Mouse (Mus musculus) cerebellum, adult 8-10 months (tissue): ENCODE measurements around the gene Gm20518.
A peak's percentile ranks its signal among the peaks of the same experiment; 100 is the strongest.

Source experiments
- DNase-seq: peaks from one replicate; pipeline ENCODE4 v3.0.0; 2022

Gm20518 gene

DNA sequence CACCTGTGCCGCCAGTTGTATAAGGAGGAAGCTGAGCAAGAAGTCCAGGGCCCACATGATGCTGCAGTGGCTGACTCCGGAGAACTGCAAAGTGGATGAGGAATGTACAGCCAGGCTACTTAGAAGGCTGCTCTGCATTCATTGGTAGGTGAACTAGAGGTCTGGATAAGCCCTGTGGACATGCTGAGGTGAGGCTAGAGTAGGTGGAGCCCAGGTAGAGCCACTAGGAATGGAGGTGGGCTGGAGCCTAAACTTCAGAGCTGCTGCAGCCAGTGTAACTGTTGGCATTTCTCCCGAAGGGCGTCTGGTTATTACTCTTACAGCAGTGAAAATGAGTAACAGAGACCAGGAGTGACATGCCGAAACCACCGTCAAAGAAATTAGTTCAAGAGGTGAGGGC is 53.4 kb downstream of the Gm20518 start, which contains the start of gene Car15:
TSS of gene Car15 (minus strand) at position 314 of the 400 bp plus-strand sequence.
- no peak for DNase-seq

DNA sequence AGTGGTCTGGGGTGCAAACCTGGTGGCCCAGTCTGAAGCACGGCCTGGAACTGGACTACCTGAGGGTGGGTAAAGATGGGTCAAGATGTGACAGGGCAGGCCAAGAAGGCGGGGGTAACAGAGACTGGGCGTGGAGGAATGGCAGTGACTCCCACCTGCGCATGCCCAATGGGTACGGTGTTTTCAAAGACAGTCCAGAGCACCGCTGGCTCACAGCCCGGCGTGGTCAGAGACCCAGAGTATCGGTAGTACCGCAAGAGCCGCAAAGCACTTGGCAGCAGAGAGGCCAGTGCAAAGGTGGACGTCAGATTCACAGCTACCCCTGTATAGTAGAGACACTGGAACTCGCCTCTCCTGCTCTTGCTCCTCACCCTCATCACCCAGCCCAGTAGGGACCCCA is 56.0 kb downstream of the Gm20518 start:
- DNase-seq = no peak

DNA sequence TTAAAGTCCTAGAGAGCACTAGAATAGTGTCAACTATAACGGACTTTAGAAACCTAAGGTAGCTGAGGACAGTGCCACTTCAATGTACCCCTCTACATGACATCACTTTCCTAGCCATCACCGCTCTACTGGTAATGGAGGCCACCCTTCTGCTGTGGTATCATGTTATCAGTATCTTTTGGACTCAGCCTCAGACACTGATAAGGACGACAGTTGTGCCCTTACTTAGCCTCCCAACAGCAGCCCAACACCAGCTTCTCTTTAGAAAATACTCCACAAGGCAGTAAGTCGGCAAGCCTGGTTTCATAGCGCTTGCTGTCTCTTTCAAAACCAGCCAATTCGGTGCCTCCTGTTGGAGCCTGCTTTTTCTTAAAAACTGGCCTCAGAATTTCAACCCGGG is 56.9 kb downstream of the Gm20518 start:
- DNase-seq = no peak

DNA sequence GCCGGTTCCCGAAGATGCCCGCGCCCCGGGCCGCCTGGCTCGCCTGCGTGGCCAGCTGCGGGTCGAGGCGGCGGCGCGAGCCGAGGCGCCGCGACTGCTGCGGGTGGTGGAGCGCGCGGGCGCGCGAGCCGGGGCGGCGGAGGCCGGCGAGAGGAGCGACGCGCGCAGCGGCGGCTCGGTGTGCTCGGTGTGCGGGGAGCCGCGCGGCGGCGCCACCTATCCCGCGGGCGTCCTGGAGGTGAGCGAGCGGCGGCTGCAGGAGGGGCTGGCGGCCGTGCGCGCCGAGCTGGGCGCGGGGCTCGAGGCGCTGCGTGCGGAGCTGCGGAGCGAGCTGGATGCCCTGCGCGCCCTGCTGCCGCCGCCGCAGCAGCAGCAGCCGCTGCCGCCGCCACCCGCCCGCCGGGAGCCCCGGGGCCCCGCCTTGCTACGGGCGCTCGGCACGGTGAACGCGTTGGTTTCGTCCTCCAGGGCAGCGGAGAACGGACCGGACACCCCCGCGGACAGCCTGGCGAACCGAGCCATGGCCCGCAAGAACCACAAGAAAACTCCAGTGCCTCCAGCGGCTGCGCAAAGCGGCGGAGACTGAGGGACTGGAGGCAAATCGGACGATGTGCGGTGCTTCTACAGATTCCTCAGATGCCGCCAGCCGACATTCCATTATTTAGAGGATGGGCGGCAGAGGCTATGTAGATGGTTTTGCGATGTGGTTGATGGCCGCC is 57.6 kb downstream of the Gm20518 start:
- peak; percentile 70 for DNase-seq

DNA sequence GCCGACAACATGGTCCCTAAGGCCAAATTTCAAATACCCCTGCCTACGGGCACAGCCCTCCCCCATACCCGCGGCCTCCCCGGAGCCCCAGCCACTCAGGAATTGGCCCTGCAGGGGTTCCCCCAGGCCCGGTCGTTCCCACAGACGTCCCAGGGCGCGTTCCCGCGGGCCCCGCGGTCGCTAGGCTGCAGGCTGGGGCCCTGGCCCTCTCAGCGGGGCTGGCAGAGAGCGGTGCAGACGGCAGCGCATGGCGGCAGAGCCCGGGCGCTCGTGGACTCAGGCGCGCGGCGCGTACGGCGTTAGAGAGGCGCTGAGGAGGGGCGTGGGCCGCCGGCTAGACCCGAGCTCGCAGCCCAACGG is 58.2 kb downstream of the Gm20518 start:
- DNase-seq = peak; percentile 69

DNA sequence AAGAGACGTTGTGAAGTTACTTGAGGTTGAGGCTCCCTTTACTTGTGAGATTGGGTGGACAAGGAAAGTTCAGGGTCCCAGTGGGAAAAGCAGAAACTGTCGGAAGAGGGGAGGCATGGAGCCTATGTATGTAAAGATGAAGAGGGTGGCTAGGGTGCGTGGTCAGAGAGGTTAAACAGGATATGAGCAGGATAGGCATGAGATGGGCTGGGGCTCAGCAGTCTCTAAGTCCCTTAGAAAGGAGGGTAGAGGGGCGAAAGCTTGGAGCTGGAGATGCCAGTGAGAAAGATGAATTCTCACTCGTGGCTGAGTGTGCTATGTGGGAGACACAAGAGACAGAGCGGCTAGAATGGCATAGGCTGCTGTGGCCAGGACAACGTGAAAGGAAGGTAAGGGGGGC is 58.6 kb downstream of the Gm20518 start, which contains the start of gene B830017H08Rik:
TSS of gene B830017H08Rik (plus strand) at position 301 of the 400 bp plus-strand sequence.
- no peak for DNase-seq

DNA sequence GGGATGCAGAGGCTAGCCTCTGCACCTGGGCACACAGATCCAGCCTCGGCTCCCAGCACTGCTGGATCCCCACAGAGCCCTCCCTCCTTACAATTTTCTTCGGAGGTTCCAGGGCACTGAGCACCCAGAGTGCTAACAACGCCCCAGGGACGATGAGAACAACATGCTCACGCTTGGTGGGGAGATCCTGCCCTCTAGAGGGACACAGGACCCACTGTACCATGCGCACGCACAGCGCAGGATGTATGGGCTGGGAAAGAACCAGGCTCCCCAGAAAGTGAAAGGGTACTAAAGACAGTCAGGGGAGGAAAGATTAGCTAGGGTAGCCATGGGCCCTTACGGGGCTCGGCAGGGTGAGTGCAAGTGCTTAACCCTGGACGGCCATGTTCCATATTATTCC is 59.7 kb downstream of the Gm20518 start:
- DNase-seq = no peak

DNA sequence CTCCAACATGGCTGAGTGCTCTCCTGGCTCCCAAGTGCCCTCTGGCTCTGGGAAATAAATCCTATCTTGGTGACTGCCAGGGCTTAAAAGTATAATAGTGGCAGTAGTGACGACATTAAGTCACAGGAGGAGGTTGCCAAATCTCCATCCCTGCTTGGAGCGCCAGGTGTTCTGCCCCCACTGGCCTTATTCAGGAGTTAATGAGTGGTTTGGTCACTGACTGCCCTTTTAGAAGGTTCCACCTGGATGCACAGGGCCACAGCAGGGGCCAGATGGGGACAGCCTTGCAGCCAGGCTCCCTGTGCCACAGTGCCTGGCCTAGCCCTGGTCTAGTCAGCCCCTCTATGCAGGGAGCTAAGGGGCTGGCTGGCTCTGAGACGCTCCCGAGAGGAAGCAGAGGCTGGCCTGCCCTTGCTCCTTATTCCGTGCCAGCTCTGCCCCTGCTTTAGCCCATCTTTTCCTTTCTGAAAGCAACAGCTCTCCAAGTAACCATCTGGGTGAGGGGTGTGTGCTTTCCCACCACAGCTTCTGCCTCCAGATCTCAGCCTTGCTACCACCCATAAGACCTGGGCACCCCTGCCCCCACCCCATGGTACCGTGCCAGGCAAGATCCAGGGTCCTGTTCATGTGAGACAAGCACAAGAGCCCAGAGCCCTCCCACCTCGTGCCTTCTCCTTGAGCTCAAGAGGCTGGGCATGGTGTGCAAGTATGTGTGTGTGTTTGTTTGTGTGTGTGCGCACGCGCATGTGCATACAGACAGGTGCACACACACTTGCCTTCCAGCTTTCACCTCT is 60.9 kb downstream of the Gm20518 start:
- no peak for DNase-seq

DNA sequence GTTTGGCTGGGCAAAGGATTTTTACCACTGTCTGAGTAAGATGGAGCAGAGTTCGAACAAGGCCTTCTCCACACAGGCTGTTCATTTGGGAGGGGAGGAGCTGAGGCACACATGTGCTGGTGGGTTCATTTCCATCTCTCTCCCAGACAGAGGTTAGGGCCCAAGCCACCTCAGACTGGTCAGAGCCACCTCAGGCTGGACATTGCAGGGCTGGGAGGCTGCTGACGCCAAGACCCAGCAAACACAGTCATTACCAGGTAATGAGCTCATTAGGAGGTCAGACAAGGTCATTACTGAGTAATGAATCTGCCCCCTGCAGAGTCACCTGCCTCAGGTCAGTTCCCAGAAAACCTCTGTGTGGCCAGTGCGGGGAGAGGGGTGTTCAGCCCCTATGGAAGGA is 62.6 kb downstream of the Gm20518 start:
- DNase-seq = no peak

DNA sequence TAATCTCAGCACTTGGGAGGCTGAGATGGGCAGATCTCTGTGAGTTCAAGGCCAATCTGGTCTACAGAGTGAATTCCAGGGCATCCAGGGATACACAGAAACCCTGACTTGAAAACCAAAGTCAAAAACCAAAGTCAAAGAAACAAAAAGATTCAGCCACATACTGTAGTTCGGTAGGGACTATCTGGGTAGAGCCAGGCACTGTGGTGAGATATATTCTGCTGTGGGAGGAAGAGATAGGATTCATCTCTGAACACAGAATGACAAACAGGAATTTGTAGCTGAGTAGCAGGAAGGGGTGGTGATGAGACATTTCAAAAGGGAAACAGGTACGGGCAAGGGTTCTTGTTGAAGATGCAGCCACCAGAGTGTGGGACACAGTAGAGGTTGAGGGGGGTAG is 63.2 kb downstream of the Gm20518 start:
- no peak for DNase-seq

DNA sequence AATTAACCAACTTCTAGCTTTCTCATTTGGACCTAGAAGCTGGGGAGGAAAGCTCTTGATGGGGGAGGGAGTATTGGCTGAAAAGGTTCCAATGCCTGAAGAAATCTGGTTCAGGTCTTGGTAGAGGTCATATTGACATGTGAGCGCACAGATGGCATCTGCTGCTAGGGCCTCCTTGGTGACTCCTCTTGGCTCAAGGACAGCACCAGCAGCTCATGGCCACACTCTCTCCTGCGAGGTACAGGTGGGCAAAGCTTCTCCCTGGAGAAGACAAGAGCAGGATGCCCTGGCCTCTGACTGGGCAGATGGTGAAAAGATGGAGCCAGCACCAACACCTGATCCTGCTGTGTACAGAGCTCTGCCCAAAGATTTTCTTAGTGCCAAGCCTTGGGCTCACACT is 65.0 kb downstream of the Gm20518 start:
- DNase-seq = peak; percentile 62

DNA sequence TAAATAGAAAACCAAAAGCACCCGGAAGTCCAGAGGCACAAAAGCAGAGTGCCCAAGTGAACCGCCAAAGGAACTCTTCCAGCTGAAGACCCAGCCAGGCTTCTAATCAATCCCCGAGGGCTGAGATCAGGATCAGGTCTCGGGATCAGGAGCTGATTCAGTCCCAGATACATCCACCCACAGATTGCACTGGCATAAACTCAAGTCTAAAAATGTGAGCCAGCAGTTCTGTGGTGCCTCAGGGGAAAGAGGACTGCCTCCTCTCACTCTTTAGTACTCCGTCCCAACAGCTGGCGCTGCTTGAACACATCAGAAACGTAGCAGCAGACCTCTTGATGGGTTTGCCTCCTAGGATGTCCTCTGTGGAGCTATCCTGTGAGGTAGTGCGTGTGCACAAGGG is 74.9 kb downstream of the Gm20518 start:
- DNase-seq = no peak

DNA sequence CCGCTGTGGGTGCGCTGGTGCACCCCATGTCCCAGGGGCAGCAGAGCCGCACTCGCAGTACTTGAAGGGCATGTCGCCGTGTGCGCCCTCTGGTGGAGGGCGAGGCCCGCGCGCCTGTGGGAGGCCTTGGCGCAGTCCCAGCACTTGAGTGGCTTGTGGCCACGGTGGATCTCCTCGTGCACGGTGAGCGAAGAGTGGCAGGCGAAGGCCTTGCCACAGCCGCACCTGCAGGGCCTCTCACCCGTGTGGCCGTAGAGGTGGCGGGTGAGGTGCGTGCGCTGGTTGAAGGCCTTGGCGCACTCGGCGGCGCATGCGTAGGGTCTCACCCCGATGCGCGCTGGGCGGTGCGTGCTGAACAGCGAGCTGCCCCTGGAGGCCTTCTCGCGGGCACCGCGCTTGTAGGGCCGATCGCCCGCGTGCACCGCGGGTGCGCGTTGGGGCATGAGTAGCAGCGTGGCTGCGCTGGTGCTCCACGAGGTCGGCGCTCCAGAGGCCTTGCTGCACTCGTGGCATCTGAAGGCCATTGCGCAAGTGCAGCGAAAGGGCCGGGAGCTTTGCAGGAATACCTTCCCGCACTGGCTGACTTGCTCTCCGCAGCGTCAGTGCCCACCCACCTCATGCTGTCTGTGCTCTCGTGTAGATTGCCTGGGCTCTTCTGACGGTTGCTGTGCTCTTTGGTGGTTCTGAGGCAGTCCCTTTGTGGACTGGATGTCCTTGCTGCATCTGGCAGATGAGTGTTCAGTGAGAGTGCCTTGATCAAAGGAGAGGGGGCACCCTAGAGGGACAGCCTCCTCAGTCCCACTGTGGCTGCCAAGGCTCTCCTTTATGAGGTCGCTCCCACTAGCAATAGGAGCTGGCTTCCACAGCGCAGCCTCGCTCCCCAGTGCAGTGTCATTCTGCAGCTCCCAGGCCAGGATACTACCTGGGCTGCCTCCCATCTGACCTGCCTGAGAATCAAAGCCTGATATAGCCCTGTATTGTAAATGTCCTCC is 75.8 kb downstream of the Gm20518 start:
- peak; percentile 63 for DNase-seq

DNA sequence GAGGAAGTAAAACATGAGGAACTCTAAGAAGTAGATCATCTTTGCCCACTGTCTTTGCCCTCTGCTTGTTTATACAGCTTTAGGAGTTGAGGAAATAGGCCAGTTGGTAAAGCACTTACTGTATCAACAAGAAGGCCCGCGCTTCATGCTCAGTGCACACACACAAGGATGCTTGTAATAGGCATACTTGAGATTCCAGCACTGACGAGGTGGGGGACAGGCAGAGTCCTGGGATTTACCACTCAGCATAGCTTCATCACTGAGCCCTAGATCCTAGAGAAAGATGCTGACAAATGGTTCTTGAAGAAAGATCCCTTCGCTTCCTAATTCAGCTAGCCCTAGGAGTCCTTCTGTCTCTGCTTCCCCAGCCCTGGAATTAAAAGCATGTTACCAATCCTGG is 78.3 kb downstream of the Gm20518 start:
- no peak for DNase-seq

DNA sequence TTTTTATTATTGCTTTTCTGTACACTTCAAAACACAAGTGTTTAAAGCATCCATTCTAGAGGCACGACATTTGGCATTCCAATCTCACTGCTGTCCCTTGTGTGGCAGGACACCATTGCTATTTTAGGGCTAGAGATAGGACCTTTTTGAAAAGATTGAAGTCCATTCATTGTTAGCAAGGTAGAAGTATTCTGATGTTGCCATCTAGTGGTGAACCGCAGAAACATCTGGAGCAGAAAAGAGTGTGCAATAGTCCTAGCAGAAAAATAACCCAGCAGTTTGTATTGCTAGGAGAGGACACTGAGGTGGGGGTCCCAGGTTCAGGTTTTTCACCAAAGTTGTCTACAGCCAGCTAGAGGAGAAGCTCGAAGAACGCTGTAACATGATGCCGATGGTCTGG is 79.4 kb downstream of the Gm20518 start:
- DNase-seq = no peak

DNA sequence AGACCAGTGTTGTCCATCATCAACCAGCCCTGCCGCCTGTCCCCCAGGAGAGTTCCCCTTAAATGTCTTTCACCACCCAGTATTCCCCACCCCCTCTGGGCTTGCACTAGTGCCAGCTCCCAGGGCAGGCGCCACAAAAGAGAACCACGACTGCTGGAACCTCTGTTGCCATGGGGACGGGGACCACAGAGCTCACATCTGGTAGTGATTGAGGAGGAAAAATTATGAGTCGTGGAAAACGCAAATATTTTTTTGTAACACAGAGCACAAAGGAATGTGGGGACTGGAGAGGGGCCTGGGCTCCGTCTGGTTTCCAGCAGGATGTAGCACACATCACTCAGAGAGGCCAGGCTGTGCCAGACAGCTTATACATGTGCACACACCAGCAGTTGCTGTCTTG is 81.8 kb downstream of the Gm20518 start:
- no peak for DNase-seq

DNA sequence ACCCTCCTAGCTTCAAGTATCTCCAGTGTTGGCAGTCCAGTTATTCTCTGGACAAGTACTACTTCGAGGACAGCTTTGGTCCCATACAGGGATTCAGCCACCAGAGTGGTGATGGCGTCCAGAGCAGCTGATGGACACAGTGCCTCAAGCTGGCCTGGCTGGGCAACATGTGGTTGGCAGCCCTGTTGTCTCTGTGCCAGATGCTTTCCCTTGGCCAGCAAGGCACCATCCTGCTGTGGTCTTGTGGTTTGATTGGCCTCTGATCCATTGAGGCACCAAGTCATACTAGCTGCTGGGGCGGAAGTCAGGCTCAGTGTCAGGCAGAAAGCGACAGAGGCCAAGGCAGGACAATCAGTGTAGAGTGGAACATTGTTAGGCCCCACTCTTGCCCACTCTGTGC is 82.3 kb downstream of the Gm20518 start:
- DNase-seq = no peak

DNA sequence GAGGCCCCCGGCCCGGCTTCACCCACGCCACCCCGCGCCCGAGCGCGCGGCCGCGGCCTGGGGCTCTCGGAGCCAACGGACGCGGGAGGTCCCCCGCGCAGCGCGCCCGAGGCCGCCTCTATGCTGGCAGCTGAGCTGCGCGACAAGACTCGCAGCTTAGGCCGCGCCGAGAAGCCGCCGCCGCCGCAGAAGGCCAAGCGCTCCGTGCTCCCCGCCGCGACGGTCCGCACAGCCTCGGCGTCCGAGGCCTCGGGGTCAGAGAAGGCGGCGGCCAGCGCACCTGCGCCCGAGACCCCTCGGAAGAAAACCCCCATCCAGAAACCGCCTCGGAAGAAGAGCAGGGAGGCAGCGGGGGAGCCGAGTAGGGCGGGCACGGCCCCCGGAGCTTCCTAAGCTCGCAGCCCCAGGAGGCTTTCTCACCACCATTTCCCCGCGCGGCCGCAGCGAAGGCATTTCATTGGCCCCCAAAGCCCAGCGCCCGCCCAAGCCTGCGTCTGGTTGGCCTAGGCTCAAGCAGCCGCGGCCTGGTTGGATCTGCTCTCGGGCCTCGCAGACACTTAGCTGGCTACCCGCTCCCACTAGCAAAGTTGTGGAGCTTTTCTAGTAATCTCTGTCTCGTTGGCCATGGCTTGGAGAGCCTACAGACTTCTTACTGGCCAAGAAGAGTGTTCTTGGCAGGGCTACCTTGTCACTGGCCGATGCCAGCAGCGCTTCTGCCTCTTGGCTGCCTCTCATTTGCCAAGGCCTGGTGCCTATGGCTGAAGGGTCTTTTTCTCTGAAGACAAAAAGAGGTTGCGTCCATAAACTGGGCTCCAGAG is 84.1 kb downstream of the Gm20518 start:
- DNase-seq = peak; percentile 83

DNA sequence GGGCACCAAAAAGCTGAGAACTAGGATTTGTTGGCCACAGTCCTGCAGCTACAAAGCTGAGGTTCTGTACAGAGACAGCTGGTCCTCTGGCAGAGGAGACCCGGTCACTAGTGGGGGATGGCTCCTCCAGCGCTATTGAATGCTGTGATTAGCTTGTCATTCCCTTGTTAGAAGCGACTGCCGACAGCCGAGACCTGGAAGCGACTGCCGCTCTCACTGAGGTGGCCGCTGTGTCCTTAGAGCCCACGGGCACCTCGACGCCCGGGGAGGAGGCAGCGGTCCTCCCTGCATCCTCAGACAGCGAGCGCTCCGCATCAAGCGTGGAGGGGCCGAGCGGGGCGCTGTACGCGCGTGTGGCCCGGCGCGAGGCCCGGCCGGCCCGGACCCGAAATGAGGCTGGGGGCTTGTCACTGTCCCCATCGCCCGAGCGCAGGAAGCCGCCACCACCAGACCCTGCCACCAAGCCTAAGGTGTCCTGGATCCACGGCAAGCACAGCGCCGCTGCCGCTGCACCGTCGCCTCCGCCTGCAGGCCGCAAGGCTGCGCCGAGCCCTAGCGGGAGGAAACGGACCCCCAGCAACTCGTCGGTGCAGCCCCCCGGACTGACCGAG is 84.8 kb downstream of the Gm20518 start:
- peak; percentile 52 for DNase-seq

DNA sequence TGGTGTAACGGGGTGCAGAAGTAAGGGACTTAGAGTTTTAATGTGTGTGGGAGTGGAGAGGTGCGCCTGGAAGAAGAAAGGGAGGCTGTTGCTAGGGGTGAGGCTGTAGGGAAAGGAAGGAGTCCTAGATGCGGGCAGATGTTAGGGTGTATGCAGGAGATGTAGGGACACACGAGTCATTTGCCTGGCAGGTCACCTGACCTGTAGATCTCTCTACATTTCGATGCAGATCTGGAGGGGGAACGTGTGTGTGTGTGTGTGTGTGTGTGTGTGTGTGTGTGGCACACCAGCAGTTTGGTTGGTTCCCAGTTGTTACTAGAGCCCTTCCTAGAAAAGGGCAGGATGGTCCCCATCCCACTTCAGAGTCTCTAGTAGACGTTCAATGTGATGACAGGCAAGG is 86.5 kb downstream of the Gm20518 start:
- DNase-seq = no peak

DNA sequence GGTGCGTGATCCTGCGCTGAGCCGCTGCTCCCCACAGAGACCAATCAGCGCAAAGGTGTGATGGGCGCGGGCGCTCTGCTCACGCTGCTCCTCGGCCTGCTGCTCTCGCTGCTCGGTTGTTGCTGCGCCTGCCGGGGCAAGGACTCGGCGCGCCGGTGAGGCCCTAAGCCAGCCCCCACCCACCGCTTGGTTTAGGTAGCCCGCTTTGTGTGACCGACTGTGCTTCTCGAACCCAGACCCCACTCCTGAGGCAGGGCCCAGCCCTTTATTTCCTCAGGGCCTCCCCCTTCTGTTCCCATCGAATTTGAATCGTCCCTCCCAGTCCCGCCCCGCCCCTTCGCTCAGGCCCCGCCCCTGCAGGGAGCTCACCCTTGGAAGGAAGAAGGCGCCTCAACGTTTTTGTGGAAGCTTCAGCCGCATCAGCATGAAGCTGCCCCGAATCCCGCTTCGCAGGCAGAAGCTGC is 87.0 kb downstream of the Gm20518 start:
- DNase-seq = no peak
